Mouse (Mus musculus): Measurements from ENCODE around the gene Nap1l4. TPM values are rescaled to one million over a fixed set of nuclear protein-coding genes. Genes with fewer than 3 reads are reported as not detected.

The Nap1l4 gene
- polyA plus RNA-seq, 1 experiment from 2014 or later: 335 TPM

- H3K9me3 ChIP-seq: no peaks in the 10 kb centered on the region
- H3K27ac ChIP-seq: no peak overlapping the region
- WGBS: 92% methylated on average over 10 of the region's 10 CpGs
- peaks cover 62% of the 10 kb centered on the region for H3K36me3 ChIP-seq
- no peak overlapping the region for H3K4me2 ChIP-seq (replicated peaks)
- H3K27me3 ChIP-seq (replicated peaks): no peaks in the 10 kb centered on the region
- H3K4me1 ChIP-seq: no peaks in the 10 kb centered on the region
- no peak overlapping the region for H3K4me3 ChIP-seq
- no peak overlapping the region for H3K9ac ChIP-seq
- no peak for ATAC-seq (ENCODE audit: low FRiP score, low read depth)
Measured at GRCm38 (mm10) chr7:143513763-143514415, 35.0 kb downstream of the Nap1l4 start.

- Histone ChIP-seq H3K4me1 (no peaks in the 10 kb centered on the region), H3K9me3 (no peaks in the 10 kb centered on the region), H3K4me2 (replicated peaks) (no peak overlapping the region), H3K9ac (no peak overlapping the region), H3K36me3 (peaks cover 36% of the 10 kb centered on the region), H3K27ac (no peak overlapping the region), H3K4me3 (no peak overlapping the region), H3K27me3 (replicated peaks) (peaks cover 1% of the 10 kb centered on the region; the same call in 1 of the 2 replicates)
- ATAC-seq (ENCODE audit: low FRiP score, low read depth): no peak
Measured at GRCm38 (mm10) chr7:143511335-143511712, 37.6 kb downstream of the Nap1l4 start.

- Histone ChIP-seq H3K4me3 (no peak overlapping the region), H3K9me3 (no peaks in the 10 kb centered on the region), H3K27me3 (replicated peaks) (peaks cover 4% of the 10 kb centered on the region; the same call in 1 of the 2 replicates)
Measured at GRCm38 (mm10) chr7:143510593-143511334, 38.1 kb downstream of the Nap1l4 start.

GRCm38 (mm10) chr7:143509566-143509965 is 39.3 kb downstream of the Nap1l4 start:
- WGBS: 64% methylated on average over 1 of the region's 1 CpGs
- Histone ChIP-seq H3K4me1 (no peaks in the 10 kb centered on the region), H3K36me3 (peaks cover 21% of the 10 kb centered on the region), H3K27me3 (replicated peaks) (peaks cover 12% of the 10 kb centered on the region; the same call in 1 of the 2 replicates), H3K4me2 (replicated peaks) (no peak overlapping the region), H3K4me3 (no peak overlapping the region), H3K9me3 (no peaks in the 10 kb centered on the region), H3K9ac (no peak overlapping the region), H3K27ac (no peak overlapping the region)
- ATAC-seq (ENCODE audit: low FRiP score, low read depth): no peak

More at GRCm38 (mm10) chr7:143510593-143511334, 38.1 kb downstream of the Nap1l4 start:
- no peak overlapping the region for H3K4me2 ChIP-seq (replicated peaks)
- H3K36me3 ChIP-seq: peaks cover 33% of the 10 kb centered on the region
- ATAC-seq (ENCODE audit: low FRiP score, low read depth): no peak
- H3K9ac ChIP-seq: no peak overlapping the region
- 90% methylated on average over 3 of the region's 3 CpGs for WGBS
- H3K27ac ChIP-seq: no peak overlapping the region
- no peaks in the 10 kb centered on the region for H3K4me1 ChIP-seq

GRCm38 (mm10) chr7:143506675-143507074 is 42.2 kb downstream of the Nap1l4 start:
- peaks cover 10% of the 10 kb centered on the region for H3K4me1 ChIP-seq
- ATAC-seq (ENCODE audit: low FRiP score, low read depth): no peak
- no peaks in the 10 kb centered on the region; the same call in 1 of the 2 replicates for H3K36me3 ChIP-seq
- no peaks in the 10 kb centered on the region for H3K9me3 ChIP-seq
- peaks cover 40% of the 10 kb centered on the region for H3K27me3 ChIP-seq (replicated peaks)
- H3K9ac ChIP-seq: no peak overlapping the region
- H3K27ac ChIP-seq: no peak overlapping the region
- no peak overlapping the region for H3K4me2 ChIP-seq (replicated peaks)
- WGBS: 25% methylated on average over 7 of the region's 7 CpGs
- H3K4me3 ChIP-seq: no peak overlapping the region

GRCm38 (mm10) chr7:143506271-143506670 is 42.6 kb downstream of the Nap1l4 start:
- no peak for ATAC-seq (ENCODE audit: low FRiP score, low read depth)
- H3K4me2 ChIP-seq (replicated peaks): no peak overlapping the region
- WGBS: 67% methylated on average over 7 of the region's 7 CpGs
- H3K36me3 ChIP-seq: no peaks in the 10 kb centered on the region; the same call in 1 of the 2 replicates
- H3K4me1 ChIP-seq: peaks cover 12% of the 10 kb centered on the region
- H3K4me3 ChIP-seq: no peak overlapping the region
- H3K27me3 ChIP-seq (replicated peaks): peaks cover 44% of the 10 kb centered on the region
- H3K9ac ChIP-seq: no peak overlapping the region
- H3K27ac ChIP-seq: no peak overlapping the region
- H3K9me3 ChIP-seq: no peaks in the 10 kb centered on the region

- no peaks in the 10 kb centered on the region for H3K9me3 ChIP-seq
- H3K9ac ChIP-seq: no peak overlapping the region
- no peak overlapping the region for H3K4me3 ChIP-seq
- peaks cover 48% of the 10 kb centered on the region for H3K27me3 ChIP-seq (replicated peaks)
- no peak overlapping the region for H3K4me2 ChIP-seq (replicated peaks)
- H3K36me3 ChIP-seq: no peaks in the 10 kb centered on the region; the same call in 1 of the 2 replicates
- WGBS: 33% methylated on average over 11 of the region's 11 CpGs
- no peak overlapping the region for H3K27ac ChIP-seq
- ATAC-seq (ENCODE audit: low FRiP score, low read depth): no peak
- peaks cover 12% of the 10 kb centered on the region for H3K4me1 ChIP-seq
Measured at GRCm38 (mm10) chr7:143505823-143506222, 43.1 kb downstream of the Nap1l4 start.

- H3K27me3 ChIP-seq (replicated peaks): peaks cover 52% of the 10 kb centered on the region
- no peak overlapping the region for H3K4me2 ChIP-seq (replicated peaks)
- ATAC-seq (ENCODE audit: low FRiP score, low read depth): no peak
- no peak overlapping the region for H3K27ac ChIP-seq
- no peaks in the 10 kb centered on the region; the same call in 1 of the 2 replicates for H3K36me3 ChIP-seq
- no peaks in the 10 kb centered on the region for H3K9me3 ChIP-seq
- H3K4me3 ChIP-seq: no peak overlapping the region
- peaks cover 12% of the 10 kb centered on the region for H3K4me1 ChIP-seq
- H3K9ac ChIP-seq: no peak overlapping the region
- 90% methylated on average over 2 of the region's 2 CpGs for WGBS
Measured at GRCm38 (mm10) chr7:143505411-143505810, 43.5 kb downstream of the Nap1l4 start.

- peaks cover 58% of the 10 kb centered on the region for H3K27me3 ChIP-seq (replicated peaks)
- H3K9ac ChIP-seq: no peak overlapping the region
- peaks cover 12% of the 10 kb centered on the region for H3K4me1 ChIP-seq
- WGBS: 92% methylated on average over 6 of the region's 6 CpGs
- no peak overlapping the region for H3K4me2 ChIP-seq (replicated peaks)
- H3K4me3 ChIP-seq: no peak overlapping the region
- no peaks in the 10 kb centered on the region for H3K36me3 ChIP-seq
- H3K9me3 ChIP-seq: no peaks in the 10 kb centered on the region
- ATAC-seq (ENCODE audit: low FRiP score, low read depth): no peak
- H3K27ac ChIP-seq: no peak overlapping the region
Measured at GRCm38 (mm10) chr7:143503926-143504325, 45.0 kb downstream of the Nap1l4 start.

GRCm38 (mm10) chr7:143502418-143503200 is 46.3 kb downstream of the Nap1l4 start, which contains the start of gene Phlda2:
Gene Phlda2, minus strand, starts transcription at chr7:143503150.
- Histone ChIP-seq H3K27ac (no peak within 1 kb of the TSS), H3K4me3 (peak within 1 kb of the TSS; percentile 34), H3K36me3 (no peaks in the 10 kb centered on the region), H3K9ac (peak within 1 kb of the TSS; percentile 38; the same call in 1 of the 2 replicates), H3K4me1 (peaks cover 12% of the 10 kb centered on the region), H3K9me3 (no peaks in the 10 kb centered on the region), H3K27me3 (replicated peaks) (peaks cover 58% of the 10 kb centered on the region), H3K4me2 (replicated peaks) (peak within 1 kb of the TSS; percentile 67)
- peak; percentile 10; the same call in 1 of the 2 replicates for ATAC-seq (ENCODE audit: low FRiP score, low read depth)
- WGBS: 2% methylated on average over 51 of the region's 51 CpGs

- Histone ChIP-seq H3K4me3 (peak overlapping the region; percentile 34), H3K4me1 (peaks cover 12% of the 10 kb centered on the region), H3K4me2 (replicated peaks) (peak overlapping the region; percentile 67), H3K27me3 (replicated peaks) (peaks cover 58% of the 10 kb centered on the region), H3K36me3 (no peaks in the 10 kb centered on the region), H3K9me3 (no peaks in the 10 kb centered on the region), H3K27ac (no peak overlapping the region), H3K9ac (0 out of 2 replicates have a peak overlapping the region, but pooled peaks have one; percentile 38)
- no peak for ATAC-seq (ENCODE audit: low FRiP score, low read depth)
- whole genome bisulfite sequencing: 4% methylated on average over 55 of the region's 55 CpGs
Measured at GRCm38 (mm10) chr7:143501643-143502417, 47.1 kb downstream of the Nap1l4 start.
